Mouse (Mus musculus) left cerebral cortex, postnatal 25 days (tissue): Measurements from ENCODE around the gene Mitd1. TPM values are rescaled to one million over a fixed set of nuclear protein-coding genes. Genes with fewer than 3 reads are reported as not detected.
A peak's percentile ranks its signal among the peaks of the same experiment; 100 is the strongest.

ENCODE experiments used
- DNase-seq, 2 experiments: peaks; one replicate each; pipeline ENCODE4 v3.0.0; 2022; ENCODE audit warnings: low spot score in 2 of 2, mixed read lengths in 1 of 2
- intact Hi-C: fragments of 180-260 bp; cut with DNase I; formaldehyde crosslinking; loops from one replicate; pipeline ENCODE4 v1.15.1; 2025
- total RNA-seq, 2 experiments: library from RNA; stranded (reverse); gene quantifications; 2 replicates each; pipeline ENCODE4 v1.2.3; 2021

Mitd1 gene
- total RNA-seq = 10 to 100 TPM; 11.2 to 12.2 TPM

- peak; percentile 90 to 95 for DNase-seq
- intact Hi-C loops = loop anchor here (5.0 kb wide), 1 partner anchor 107 kb away; the partner anchor contains the start of genes Eif5b and Txndc9
Measured at GRCm38 (mm10) chr1:37890025-37890652, at the start of gene Mitd1, which contains the start of gene Mrpl30. Mitd1 (minus strand) TSS chr1:37890411. Mrpl30 (plus strand) TSS chr1:37890477.

GRCm38 (mm10) chr1:37931806-37932205 is 41.6 kb upstream of the Mitd1 start:
- no peak for DNase-seq

GRCm38 (mm10) chr1:37925971-37926370 is 35.8 kb upstream of the Mitd1 start:
- intact Hi-C loops = no loop called here
- no peak for DNase-seq

More at GRCm38 (mm10) chr1:37931806-37932205, 41.6 kb upstream of the Mitd1 start:
- intact Hi-C loops = no loop called here

GRCm38 (mm10) chr1:37922536-37922935 is 32.3 kb upstream of the Mitd1 start:
- no peak for DNase-seq
- intact Hi-C loops = no loop called here

GRCm38 (mm10) chr1:37918096-37918495 is 27.9 kb upstream of the Mitd1 start:
- intact Hi-C loops = no loop called here
- DNase-seq = no peak

GRCm38 (mm10) chr1:37917666-37918065 is 27.5 kb upstream of the Mitd1 start:
- no peak for DNase-seq
- intact Hi-C loops = no loop called here

- intact Hi-C loops = no loop called here
- DNase-seq = no peak
Measured at GRCm38 (mm10) chr1:37916393-37916792, 26.2 kb upstream of the Mitd1 start, which contains the start of gene Lyg2. Lyg2 (minus strand) TSS chr1:37916493.

- no peak for DNase-seq
- intact Hi-C loops = no loop called here
Measured at GRCm38 (mm10) chr1:37912751-37913150, 22.5 kb upstream of the Mitd1 start.

GRCm38 (mm10) chr1:37903178-37903577 is 13.0 kb upstream of the Mitd1 start:
- intact Hi-C loops = no loop called here

GRCm38 (mm10) chr1:37900288-37900687 is 10.1 kb upstream of the Mitd1 start:
- no peak for DNase-seq
- intact Hi-C loops = no loop called here

More at GRCm38 (mm10) chr1:37903178-37903577, 13.0 kb upstream of the Mitd1 start:
- peak; percentile 31 to 33 for DNase-seq

- DNase-seq = no peak
- intact Hi-C loops = no loop called here
Measured at GRCm38 (mm10) chr1:37899816-37900215, 9.6 kb upstream of the Mitd1 start.

GRCm38 (mm10) chr1:37894606-37895005 is 4.4 kb upstream of the Mitd1 start:
- intact Hi-C loops = loop anchor here (5.0 kb wide), 1 partner anchor 103 kb away; the partner anchor contains the start of genes Eif5b and Txndc9
- DNase-seq = no peak

GRCm38 (mm10) chr1:37891400-37891799 is 1.2 kb upstream of the Mitd1 start:
- intact Hi-C loops = loop anchor here (5.0 kb wide), 1 partner anchor 106 kb away; the partner anchor contains the start of genes Eif5b and Txndc9
- no peak for DNase-seq

GRCm38 (mm10) chr1:37889206-37889605 is 1.0 kb downstream of the Mitd1 start:
- intact Hi-C loops = no loop called here
- DNase-seq = no peak

- DNase-seq = no peak
- intact Hi-C loops = no loop called here
Measured at GRCm38 (mm10) chr1:37884451-37884850, 5.8 kb downstream of the Mitd1 start.

- DNase-seq = no peak
- intact Hi-C loops = no loop called here
Measured at GRCm38 (mm10) chr1:37883411-37883810, 6.8 kb downstream of the Mitd1 start.

- intact Hi-C loops = no loop called here
Measured at GRCm38 (mm10) chr1:37877736-37878460, 12.3 kb downstream of the Mitd1 start.

GRCm38 (mm10) chr1:37873157-37873556 is 17.1 kb downstream of the Mitd1 start:
- DNase-seq = no peak
- intact Hi-C loops = no loop called here

More at GRCm38 (mm10) chr1:37877736-37878460, 12.3 kb downstream of the Mitd1 start:
- no peak for DNase-seq

- peak; percentile 83 to 89 for DNase-seq
- intact Hi-C loops = no loop called here
Measured at GRCm38 (mm10) chr1:37872131-37873067, 17.8 kb downstream of the Mitd1 start.

- DNase-seq = no peak
- intact Hi-C loops = no loop called here
Measured at GRCm38 (mm10) chr1:37871704-37872103, 18.5 kb downstream of the Mitd1 start, which contains the start of gene Lipt1. Lipt1 (plus strand) TSS chr1:37871738.
